Mouse (Mus musculus): Measurements from ENCODE around the gene Slirp. TPM values are rescaled to one million over a fixed set of nuclear protein-coding genes. Genes with fewer than 3 reads are reported as not detected.

The Slirp gene
- polyA plus RNA-seq, 1 experiment from 2014 or later: 251 TPM

DNA sequence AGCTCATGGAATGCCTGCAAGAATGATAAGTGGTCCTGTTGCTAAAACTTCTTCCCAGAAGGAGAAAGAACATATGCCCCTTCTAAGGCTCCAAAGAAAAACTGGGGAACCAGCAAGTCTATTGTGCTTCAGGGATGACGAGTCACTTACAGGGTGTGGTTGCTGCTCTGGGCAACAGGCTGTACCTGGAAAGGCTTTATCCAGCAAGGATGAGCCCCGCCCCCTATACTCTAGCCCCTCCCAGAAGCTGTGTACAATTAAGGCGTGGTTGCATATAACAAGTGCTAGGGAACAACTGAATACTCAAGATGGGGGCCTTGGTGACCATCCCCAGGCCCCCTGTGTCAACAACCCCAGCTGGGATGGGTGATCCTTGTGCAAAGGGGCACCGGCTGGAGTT is 34.6 kb upstream of the Slirp start:
- no peak overlapping the region for H3K4me2 ChIP-seq (ENCODE audit: low read depth, low read length)
- H3K4me1 ChIP-seq (ENCODE audit: control insufficient read depth, insufficient read depth, low read length): no peaks in the 10 kb centered on the region
- H3K27me3 ChIP-seq (ENCODE audit: control insufficient read depth, insufficient read depth, low read length): no peaks in the 10 kb centered on the region
- no peaks in the 10 kb centered on the region for H3K36me3 ChIP-seq (ENCODE audit: control insufficient read depth, insufficient read depth, low read length)
- WGBS: 85% methylated on average over 4 of the region's 4 CpGs
- H3K4me3 ChIP-seq (ENCODE audit: low read depth, low read length): no peak overlapping the region
- no peak overlapping the region for H3K27ac ChIP-seq (ENCODE audit: low read depth, low read length)
- H3K9ac ChIP-seq (replicated peaks; ENCODE audit: low read depth, low read length): no peak overlapping the region
- no peaks in the 10 kb centered on the region for H3K9me3 ChIP-seq (ENCODE audit: control insufficient read depth, low read length)
- ATAC-seq (ENCODE audit: low read depth): no peak

DNA sequence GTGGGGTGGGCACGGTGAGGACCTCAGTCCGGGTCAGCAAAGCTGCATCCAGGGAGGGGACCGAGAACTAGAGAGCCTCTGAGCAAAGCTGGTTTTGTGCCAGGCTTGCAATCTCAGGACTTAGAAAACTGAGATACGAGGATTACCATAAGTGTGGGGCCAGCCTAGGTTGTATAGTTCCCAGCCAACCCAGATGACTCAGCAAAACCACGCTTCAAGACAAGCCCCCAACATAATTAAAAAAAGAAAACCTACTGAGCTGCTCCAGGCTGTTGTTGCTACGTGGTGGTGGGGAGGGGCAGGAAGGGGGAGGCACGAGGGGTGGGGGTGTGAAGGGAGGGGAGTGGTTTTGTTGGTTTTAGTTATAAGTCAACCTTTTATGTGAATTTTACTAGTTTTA is 32.7 kb upstream of the Slirp start:
- no peak overlapping the region for H3K4me2 ChIP-seq (ENCODE audit: low read depth, low read length)
- H3K36me3 ChIP-seq (ENCODE audit: control insufficient read depth, insufficient read depth, low read length): no peaks in the 10 kb centered on the region
- ATAC-seq (ENCODE audit: low read depth): no peak
- H3K27ac ChIP-seq (ENCODE audit: low read depth, low read length): no peak overlapping the region
- no peaks in the 10 kb centered on the region for H3K9me3 ChIP-seq (ENCODE audit: control insufficient read depth, low read length)
- no peaks in the 10 kb centered on the region for H3K27me3 ChIP-seq (ENCODE audit: control insufficient read depth, insufficient read depth, low read length)
- H3K9ac ChIP-seq (replicated peaks; ENCODE audit: low read depth, low read length): no peak overlapping the region
- no peak overlapping the region for H3K4me3 ChIP-seq (ENCODE audit: low read depth, low read length)
- no peaks in the 10 kb centered on the region for H3K4me1 ChIP-seq (ENCODE audit: control insufficient read depth, insufficient read depth, low read length)
- WGBS: 67% methylated on average over 7 of the region's 7 CpGs

DNA sequence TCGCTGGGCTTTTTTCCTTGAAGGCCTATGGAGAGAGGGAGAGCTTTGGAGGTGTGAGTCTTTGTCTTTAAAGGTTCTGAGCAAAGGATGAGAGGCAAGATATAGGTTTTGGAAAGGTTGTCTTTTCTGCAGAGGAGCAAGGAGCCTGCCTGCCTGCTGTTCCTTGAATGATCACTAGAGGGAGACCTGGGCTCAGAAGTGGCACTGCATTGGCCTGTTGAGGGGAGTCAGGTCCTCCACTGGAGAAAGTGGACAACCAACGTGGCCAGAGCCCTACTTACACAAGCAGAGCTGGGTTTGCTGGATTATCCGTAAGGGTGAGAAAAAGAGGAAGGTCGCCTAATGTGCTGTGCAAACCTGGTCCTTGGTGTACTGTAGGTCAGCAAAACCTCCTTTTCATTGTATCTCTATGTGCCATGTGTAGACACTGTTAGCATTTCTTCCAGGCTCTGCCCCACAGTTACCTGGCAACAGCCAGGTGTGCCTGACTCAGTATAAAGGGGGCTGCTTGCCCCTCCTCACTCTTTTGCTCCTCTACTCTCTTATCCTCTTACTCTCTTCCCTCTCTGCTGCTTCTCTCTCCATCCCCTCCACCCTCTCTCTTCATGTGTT is 30.4 kb upstream of the Slirp start:
- H3K9me3 ChIP-seq (ENCODE audit: control insufficient read depth, low read length): no peaks in the 10 kb centered on the region
- no peak overlapping the region for H3K9ac ChIP-seq (replicated peaks; ENCODE audit: low read depth, low read length)
- peak; percentile 62 for ATAC-seq (ENCODE audit: low read depth)
- no peak overlapping the region for H3K4me2 ChIP-seq (ENCODE audit: low read depth, low read length)
- no peaks in the 10 kb centered on the region for H3K4me1 ChIP-seq (ENCODE audit: control insufficient read depth, insufficient read depth, low read length)
- 28% methylated on average over 4 of the region's 4 CpGs for WGBS
- H3K27ac ChIP-seq (ENCODE audit: low read depth, low read length): no peak overlapping the region
- no peaks in the 10 kb centered on the region for H3K36me3 ChIP-seq (ENCODE audit: control insufficient read depth, insufficient read depth, low read length)
- H3K27me3 ChIP-seq (ENCODE audit: control insufficient read depth, insufficient read depth, low read length): no peaks in the 10 kb centered on the region
- H3K4me3 ChIP-seq (ENCODE audit: low read depth, low read length): no peak overlapping the region

DNA sequence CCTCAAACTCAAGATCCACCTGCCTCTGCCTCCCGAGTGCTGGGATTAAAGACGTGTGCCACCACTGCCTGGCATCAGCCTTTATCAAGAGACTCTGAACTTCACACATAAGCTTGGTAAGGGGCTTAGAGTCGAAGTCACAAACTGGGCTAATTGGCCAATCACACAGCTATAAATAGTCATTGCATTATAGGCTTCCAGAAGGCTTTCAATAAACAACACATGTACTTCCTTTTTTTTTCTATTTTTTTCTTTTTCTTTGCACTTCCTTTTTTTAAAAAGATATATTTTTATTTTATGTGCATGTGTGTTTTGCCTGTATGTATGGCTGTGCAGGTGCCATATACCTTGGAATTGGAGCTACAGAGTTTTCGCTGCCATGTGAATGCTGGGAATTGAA is 28.3 kb upstream of the Slirp start:
- WGBS: 82% methylated on average over 4 of the region's 4 CpGs
- H3K9ac ChIP-seq (replicated peaks; ENCODE audit: low read depth, low read length): no peak overlapping the region
- no peak for ATAC-seq (ENCODE audit: low read depth)
- H3K27ac ChIP-seq (ENCODE audit: low read depth, low read length): no peak overlapping the region
- H3K4me3 ChIP-seq (ENCODE audit: low read depth, low read length): no peak overlapping the region
- H3K27me3 ChIP-seq (ENCODE audit: control insufficient read depth, insufficient read depth, low read length): no peaks in the 10 kb centered on the region
- peaks cover 12% of the 10 kb centered on the region for H3K4me1 ChIP-seq (ENCODE audit: control insufficient read depth, insufficient read depth, low read length)
- H3K4me2 ChIP-seq (ENCODE audit: low read depth, low read length): no peak overlapping the region
- H3K36me3 ChIP-seq (ENCODE audit: control insufficient read depth, insufficient read depth, low read length): no peaks in the 10 kb centered on the region
- no peaks in the 10 kb centered on the region for H3K9me3 ChIP-seq (ENCODE audit: control insufficient read depth, low read length)

DNA sequence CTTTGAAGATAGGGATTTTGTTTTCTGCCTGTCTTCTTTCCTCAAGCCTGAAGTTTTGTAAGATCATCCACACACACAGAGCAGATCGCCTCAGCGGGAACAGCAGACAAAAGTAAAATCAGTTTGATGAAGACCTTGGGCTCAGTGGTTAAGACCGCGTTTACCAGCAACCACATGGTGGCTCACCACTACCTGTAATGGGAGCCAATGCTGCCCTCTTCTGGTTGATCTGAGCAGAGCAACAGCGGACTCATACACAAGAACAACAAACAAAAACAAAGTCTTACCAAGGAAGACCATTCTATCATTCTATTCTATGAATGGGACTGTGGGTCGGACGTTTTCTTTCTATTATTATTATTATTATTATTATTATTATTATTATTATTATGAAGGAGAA is 27.0 kb upstream of the Slirp start:
- peaks cover 12% of the 10 kb centered on the region for H3K4me1 ChIP-seq (ENCODE audit: control insufficient read depth, insufficient read depth, low read length)
- H3K9ac ChIP-seq (replicated peaks; ENCODE audit: low read depth, low read length): no peak overlapping the region
- H3K9me3 ChIP-seq (ENCODE audit: control insufficient read depth, low read length): no peaks in the 10 kb centered on the region
- WGBS: 34% methylated on average over 7 of the region's 7 CpGs
- no peaks in the 10 kb centered on the region for H3K27me3 ChIP-seq (ENCODE audit: control insufficient read depth, insufficient read depth, low read length)
- no peak overlapping the region for H3K27ac ChIP-seq (ENCODE audit: low read depth, low read length)
- no peak for ATAC-seq (ENCODE audit: low read depth)
- H3K4me2 ChIP-seq (ENCODE audit: low read depth, low read length): no peak overlapping the region
- H3K4me3 ChIP-seq (ENCODE audit: low read depth, low read length): no peak overlapping the region
- no peaks in the 10 kb centered on the region for H3K36me3 ChIP-seq (ENCODE audit: control insufficient read depth, insufficient read depth, low read length)

DNA sequence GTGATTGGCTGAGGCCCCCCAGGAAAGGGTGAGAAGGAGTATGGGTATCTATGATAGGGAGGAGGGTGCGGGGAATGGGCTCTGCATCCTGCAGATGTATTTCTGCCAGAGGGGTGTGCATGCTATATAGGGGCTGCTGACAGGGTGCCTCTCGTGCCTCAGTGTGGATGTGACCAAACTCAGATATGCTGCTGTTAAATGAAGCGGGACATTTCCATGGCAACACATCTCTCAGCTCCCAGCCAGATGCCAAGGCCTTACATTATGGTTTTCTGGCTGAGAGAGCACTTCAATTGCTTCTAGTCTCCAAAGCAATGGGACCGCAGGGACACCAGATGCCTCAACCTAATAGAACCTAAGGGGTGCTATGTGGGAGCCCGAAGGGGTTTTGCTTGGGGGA is 24.8 kb upstream of the Slirp start:
- no peaks in the 10 kb centered on the region for H3K9me3 ChIP-seq (ENCODE audit: control insufficient read depth, low read length)
- ATAC-seq (ENCODE audit: low read depth): peak; percentile 92
- no peak overlapping the region for H3K4me2 ChIP-seq (ENCODE audit: low read depth, low read length)
- no peak overlapping the region for H3K9ac ChIP-seq (replicated peaks; ENCODE audit: low read depth, low read length)
- WGBS: 15% methylated on average over 5 of the region's 5 CpGs
- H3K4me3 ChIP-seq (ENCODE audit: low read depth, low read length): no peak overlapping the region
- H3K27me3 ChIP-seq (ENCODE audit: control insufficient read depth, insufficient read depth, low read length): no peaks in the 10 kb centered on the region
- H3K4me1 ChIP-seq (ENCODE audit: control insufficient read depth, insufficient read depth, low read length): peaks cover 12% of the 10 kb centered on the region
- H3K27ac ChIP-seq (ENCODE audit: low read depth, low read length): peak overlapping the region; percentile 84
- no peaks in the 10 kb centered on the region for H3K36me3 ChIP-seq (ENCODE audit: control insufficient read depth, insufficient read depth, low read length)

DNA sequence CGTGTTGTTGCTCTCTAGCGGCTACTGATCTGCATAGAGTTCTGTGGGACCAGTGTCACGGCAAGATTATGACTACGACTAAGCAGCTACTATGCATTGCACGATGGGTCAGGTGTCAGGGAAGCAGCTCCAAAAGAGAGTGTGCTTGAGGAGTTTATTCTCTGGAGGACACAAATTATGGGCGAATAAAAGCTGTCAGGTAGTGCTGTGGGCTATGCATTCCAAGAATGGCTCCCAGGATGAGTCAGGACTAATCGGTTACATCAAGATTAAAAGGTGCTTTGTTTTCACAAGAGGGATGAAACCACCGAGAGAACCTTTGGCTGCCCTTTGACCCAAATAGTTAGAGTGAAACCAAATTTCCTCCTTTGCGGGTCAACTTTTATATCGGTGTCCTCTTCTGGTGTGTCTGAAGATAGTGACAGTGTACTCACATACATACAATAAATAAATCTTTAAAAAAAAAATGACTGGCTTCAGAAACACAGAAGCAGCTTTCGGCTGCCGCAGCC is 23.7 kb upstream of the Slirp start:
- H3K9me3 ChIP-seq (ENCODE audit: control insufficient read depth, low read length): no peaks in the 10 kb centered on the region
- no peaks in the 10 kb centered on the region for H3K27me3 ChIP-seq (ENCODE audit: control insufficient read depth, insufficient read depth, low read length)
- H3K4me1 ChIP-seq (ENCODE audit: control insufficient read depth, insufficient read depth, low read length): peaks cover 15% of the 10 kb centered on the region
- peak overlapping the region; percentile 84 for H3K27ac ChIP-seq (ENCODE audit: low read depth, low read length)
- WGBS: 54% methylated on average over 12 of the region's 12 CpGs
- H3K9ac ChIP-seq (replicated peaks; ENCODE audit: low read depth, low read length): no peak overlapping the region
- H3K4me2 ChIP-seq (ENCODE audit: low read depth, low read length): no peak overlapping the region
- no peak; the same call in 1 of the 2 replicates for ATAC-seq (ENCODE audit: low read depth)
- H3K36me3 ChIP-seq (ENCODE audit: control insufficient read depth, insufficient read depth, low read length): no peaks in the 10 kb centered on the region
- no peak overlapping the region for H3K4me3 ChIP-seq (ENCODE audit: low read depth, low read length)

DNA sequence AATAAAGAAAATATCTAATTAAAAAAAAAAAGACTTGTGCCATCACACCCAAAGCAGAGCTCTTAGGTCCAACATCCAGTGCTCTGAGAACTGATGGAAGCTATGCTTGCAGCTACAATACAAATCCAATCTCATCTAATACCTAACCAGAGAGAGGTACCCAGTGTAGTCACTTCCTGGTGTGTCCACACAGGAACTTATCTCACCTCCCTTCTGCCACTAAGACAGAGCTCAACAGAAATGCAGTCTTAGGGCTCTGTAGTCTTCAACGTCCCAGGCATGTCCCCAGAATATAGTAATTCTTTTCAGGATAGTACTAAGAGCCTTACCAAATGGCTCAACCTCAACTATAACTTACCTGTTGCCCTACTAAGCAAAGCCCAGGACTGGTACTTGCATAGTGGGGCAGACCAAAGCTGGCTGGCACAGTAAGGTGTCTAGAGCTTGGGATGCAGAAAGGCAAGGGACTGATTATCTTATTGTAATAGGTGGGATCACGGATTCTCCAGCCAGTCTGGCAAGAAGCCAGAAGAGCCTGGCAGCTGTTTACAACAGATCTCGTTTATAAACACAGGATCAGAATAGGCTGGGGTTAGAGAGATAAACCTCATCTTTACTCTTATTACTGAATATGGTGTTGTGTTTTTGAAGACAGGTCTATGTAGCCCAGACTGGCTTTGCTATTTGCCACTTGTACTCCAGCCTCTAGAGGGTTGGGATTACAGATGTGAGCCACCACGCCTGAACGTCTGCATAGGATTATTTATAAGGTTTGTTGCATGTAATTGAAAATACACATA is 21.8 kb upstream of the Slirp start:
- Histone ChIP-seq H3K27ac (ENCODE audit: low read depth, low read length) (no peak overlapping the region), H3K4me1 (ENCODE audit: control insufficient read depth, insufficient read depth, low read length) (peaks cover 15% of the 10 kb centered on the region), H3K27me3 (ENCODE audit: control insufficient read depth, insufficient read depth, low read length) (no peaks in the 10 kb centered on the region), H3K9me3 (ENCODE audit: control insufficient read depth, low read length) (no peaks in the 10 kb centered on the region), H3K4me3 (ENCODE audit: low read depth, low read length) (no peak overlapping the region), H3K9ac (replicated peaks; ENCODE audit: low read depth, low read length) (no peak overlapping the region), H3K36me3 (ENCODE audit: control insufficient read depth, insufficient read depth, low read length) (peaks cover 4% of the 10 kb centered on the region; the same call in 1 of the 2 replicates), H3K4me2 (ENCODE audit: low read depth, low read length) (no peak overlapping the region)
- no peak for ATAC-seq (ENCODE audit: low read depth)
- WGBS: 60% methylated on average over 5 of the region's 5 CpGs

DNA sequence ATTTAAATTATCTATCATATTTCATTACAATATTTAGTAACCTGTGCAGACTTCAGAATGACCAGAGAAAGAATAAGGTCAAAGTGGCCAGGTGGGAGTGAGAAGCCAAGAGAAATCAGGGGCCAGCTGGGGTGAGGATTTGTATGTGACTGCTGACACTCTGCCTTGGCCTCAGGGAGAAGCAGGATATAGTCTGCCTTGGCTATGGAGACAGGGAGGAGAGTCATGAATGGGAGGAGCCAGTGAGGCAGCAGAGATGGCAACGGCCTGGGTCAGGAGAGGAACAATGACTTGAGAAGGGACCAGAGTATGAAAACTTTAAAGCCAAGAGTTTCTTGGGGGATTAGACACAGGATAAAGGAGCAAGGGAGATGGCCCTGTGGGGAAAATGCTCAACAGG is 20.0 kb upstream of the Slirp start:
- H3K36me3 ChIP-seq (ENCODE audit: control insufficient read depth, insufficient read depth, low read length): peaks cover 21% of the 10 kb centered on the region; the same call in 1 of the 2 replicates
- ATAC-seq (ENCODE audit: low read depth): no peak
- no peak overlapping the region for H3K27ac ChIP-seq (ENCODE audit: low read depth, low read length)
- WGBS: 48% methylated on average over 1 of the region's 1 CpGs
- no peaks in the 10 kb centered on the region for H3K27me3 ChIP-seq (ENCODE audit: control insufficient read depth, insufficient read depth, low read length)
- no peaks in the 10 kb centered on the region for H3K9me3 ChIP-seq (ENCODE audit: control insufficient read depth, low read length)
- no peak overlapping the region for H3K4me2 ChIP-seq (ENCODE audit: low read depth, low read length)
- H3K4me3 ChIP-seq (ENCODE audit: low read depth, low read length): no peak overlapping the region
- H3K4me1 ChIP-seq (ENCODE audit: control insufficient read depth, insufficient read depth, low read length): peaks cover 15% of the 10 kb centered on the region
- H3K9ac ChIP-seq (replicated peaks; ENCODE audit: low read depth, low read length): no peak overlapping the region

Measured in neural tube, embryonic 14.5 days (tissue).